Mouse (Mus musculus) embryonic facial prominence, embryonic 12.5 days (tissue): ENCODE measurements around the gene D630003M21Rik. TPM values are rescaled to one million over a fixed set of nuclear protein-coding genes. Genes with fewer than 3 reads are reported as not detected.
A peak's percentile ranks its signal among the peaks of the same experiment; 100 is the strongest.

Source experiments
- ATAC-seq: fragments of 200-750 bp; cut with Nextera tagmentation; 2 replicates; pipeline ENCODE4 v1.8.0; 2017; ENCODE audit not compliant: insufficient number of reproducible peaks, insufficient read depth, low FRiP score, low TSS enrichment
- H3K27ac ChIP-seq: fragments of 300-500 bp; sonication (generic); 2 replicates; pipeline ENCODE4 v1.5.1; 2016; ENCODE audit warnings: mild to moderate bottlenecking
- H3K27me3 ChIP-seq: fragments of 300-500 bp; sonication (generic); 2 replicates; pipeline ENCODE4 v1.6.1; 2016; ENCODE audit warnings: mild to moderate bottlenecking, moderate library complexity
- H3K36me3 ChIP-seq: fragments of 300-500 bp; sonication (generic); 2 replicates; pipeline ENCODE4 v1.6.1; 2016; ENCODE audit warnings: mild to moderate bottlenecking
- H3K4me1 ChIP-seq: fragments of 300-500 bp; sonication (generic); 2 replicates; pipeline ENCODE4 v1.6.1; 2016
- H3K4me2 ChIP-seq: fragments of 300-500 bp; sonication (generic); replicated peaks from 2 replicates; pipeline ENCODE4 v1.6.1; 2016; ENCODE audit warnings: mild to moderate bottlenecking, moderate library complexity
- H3K4me3 ChIP-seq: fragments of 300-500 bp; sonication (generic); 2 replicates; pipeline ENCODE4 v1.5.1; 2016; ENCODE audit warnings: mild to moderate bottlenecking
- H3K9ac ChIP-seq: fragments of 300-500 bp; sonication (generic); 2 replicates; pipeline ENCODE4 v1.6.1; 2016; ENCODE audit warnings: mild to moderate bottlenecking, moderate library complexity
- H3K9me3 ChIP-seq: fragments of 300-500 bp; sonication (generic); 2 replicates; pipeline ENCODE4 v1.6.1; 2016; ENCODE audit warnings: mild to moderate bottlenecking, moderate library complexity
- WGBS: fragments of 180-500 bp; shearing (Covaris S2); methylation state at CpG from one replicate; pipeline ENCODE4 v1.1.7; 2016; 5-methylcytosine and 5-hydroxymethylcytosine counted together
- polyA plus RNA-seq: library from polyadenylated mRNA; unstranded; fragments of >200 nt; fragmentation: Nextera tagmentation; extraction: Ambion mirVana; gene quantifications from 2 replicates; pipeline ENCODE4 v1.2.1, GENCODE M21; 2016

D630003M21Rik gene
- polyA plus RNA-seq, 1 experiment from 2014 or later: 5.9 TPM

DNA sequence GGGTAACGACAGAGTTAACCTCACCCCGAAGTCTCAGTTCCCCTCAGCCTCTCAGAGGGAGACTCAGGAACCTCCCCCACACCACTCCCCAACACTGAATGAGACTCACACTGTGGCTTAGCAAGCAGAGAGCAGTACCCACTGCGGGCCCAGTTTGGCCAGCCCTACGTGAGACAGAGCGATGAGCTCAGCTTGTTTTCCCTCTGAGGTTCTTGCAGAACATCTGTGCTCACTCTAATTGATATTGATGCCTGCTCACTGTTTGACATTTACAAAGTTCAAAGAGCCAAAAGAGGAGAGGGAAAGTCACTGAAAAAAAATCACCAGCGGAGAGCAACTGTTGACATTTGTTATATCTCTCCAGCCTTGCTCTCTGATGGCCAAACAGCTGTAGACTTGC is 67.3 kb downstream of the D630003M21Rik start:
- ATAC-seq: no peak
- Histone ChIP-seq H3K4me2 (no peak overlapping the region), H3K9me3 (no peaks in the 10 kb centered on the region), H3K27ac (no peak overlapping the region), H3K4me3 (no peak overlapping the region), H3K9ac (no peak overlapping the region), H3K36me3 (no peaks in the 10 kb centered on the region), H3K27me3 (no peaks in the 10 kb centered on the region), H3K4me1 (no peaks in the 10 kb centered on the region; the same call in 1 of the 2 replicates)
- WGBS: 86% methylated on average over 6 of the region's 6 CpGs

GRCm38 (mm10) chr2:158159376-158160235 is 69.4 kb downstream of the D630003M21Rik start:
- H3K36me3 ChIP-seq: no peaks in the 10 kb centered on the region
- no peak for ATAC-seq
- no peak overlapping the region for H3K4me2 ChIP-seq
- no peak overlapping the region for H3K4me3 ChIP-seq
- no peaks in the 10 kb centered on the region for H3K27me3 ChIP-seq
- H3K9me3 ChIP-seq: no peaks in the 10 kb centered on the region
- WGBS: 58% methylated on average over 7 of the region's 7 CpGs
- H3K27ac ChIP-seq: no peak overlapping the region
- no peaks in the 10 kb centered on the region; the same call in 1 of the 2 replicates for H3K4me1 ChIP-seq
- no peak overlapping the region for H3K9ac ChIP-seq

DNA sequence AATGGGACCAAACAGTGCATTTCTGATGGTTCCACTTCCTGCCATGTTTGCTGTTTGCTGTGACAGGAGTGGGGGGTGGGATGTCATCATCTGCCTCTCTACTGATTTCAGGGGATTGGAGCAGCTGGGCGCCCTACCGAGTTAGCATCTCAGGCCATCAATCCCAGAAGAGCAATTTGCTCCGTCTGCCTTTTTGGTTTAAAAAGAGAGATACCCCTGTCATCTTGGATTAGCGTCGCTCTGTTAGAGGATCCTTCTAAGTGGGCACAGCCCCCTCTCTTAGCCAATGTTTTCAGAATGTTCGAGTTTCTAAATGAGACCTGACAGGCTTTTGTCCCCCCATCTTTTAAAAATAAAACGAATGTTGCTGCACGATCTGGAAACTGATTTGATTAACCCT is 71.4 kb downstream of the D630003M21Rik start:
- Histone ChIP-seq H3K9ac (no peak overlapping the region), H3K27me3 (no peaks in the 10 kb centered on the region), H3K27ac (no peak overlapping the region), H3K4me2 (no peak overlapping the region), H3K9me3 (no peaks in the 10 kb centered on the region), H3K4me3 (no peak overlapping the region), H3K36me3 (no peaks in the 10 kb centered on the region), H3K4me1 (peaks cover 8% of the 10 kb centered on the region)
- 61% methylated on average over 8 of the region's 8 CpGs for WGBS
- no peak for ATAC-seq

DNA sequence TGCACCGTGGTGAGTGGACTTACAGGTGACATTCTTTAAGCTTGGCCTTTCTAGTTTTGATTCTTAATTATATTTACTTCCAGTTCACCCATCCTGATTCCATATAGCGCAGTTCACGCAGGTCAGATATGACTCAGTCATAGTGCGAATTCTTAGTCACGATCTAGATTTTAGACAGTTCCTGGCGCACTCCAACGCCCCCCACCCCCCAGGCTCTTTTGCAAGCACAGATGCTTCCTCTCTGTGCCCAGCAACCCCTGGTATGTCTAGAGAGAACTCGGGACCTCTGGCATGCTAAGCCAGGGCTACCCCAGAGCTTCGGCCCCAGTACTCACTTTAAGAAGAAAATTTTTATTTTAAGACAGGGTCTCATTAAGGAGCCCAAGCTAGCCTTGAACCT is 72.5 kb downstream of the D630003M21Rik start:
- Histone ChIP-seq H3K36me3 (no peaks in the 10 kb centered on the region), H3K27me3 (no peaks in the 10 kb centered on the region), H3K9me3 (no peaks in the 10 kb centered on the region), H3K4me3 (no peak overlapping the region), H3K9ac (no peak overlapping the region), H3K4me2 (no peak overlapping the region), H3K27ac (no peak overlapping the region), H3K4me1 (peaks cover 13% of the 10 kb centered on the region)
- ATAC-seq: no peak
- WGBS: 82% methylated on average over 9 of the region's 9 CpGs

GRCm38 (mm10) chr2:158155615-158156014 is 73.4 kb downstream of the D630003M21Rik start:
- Histone ChIP-seq H3K27me3 (no peaks in the 10 kb centered on the region), H3K27ac (no peak overlapping the region), H3K9me3 (0 out of 2 replicates have a peak, but pooled peaks cover 5% of the 10 kb centered on the region), H3K4me1 (peaks cover 13% of the 10 kb centered on the region), H3K36me3 (no peaks in the 10 kb centered on the region), H3K4me2 (no peak overlapping the region), H3K4me3 (no peak overlapping the region), H3K9ac (no peak overlapping the region)
- 80% methylated on average over 2 of the region's 2 CpGs for WGBS
- no peak for ATAC-seq

DNA sequence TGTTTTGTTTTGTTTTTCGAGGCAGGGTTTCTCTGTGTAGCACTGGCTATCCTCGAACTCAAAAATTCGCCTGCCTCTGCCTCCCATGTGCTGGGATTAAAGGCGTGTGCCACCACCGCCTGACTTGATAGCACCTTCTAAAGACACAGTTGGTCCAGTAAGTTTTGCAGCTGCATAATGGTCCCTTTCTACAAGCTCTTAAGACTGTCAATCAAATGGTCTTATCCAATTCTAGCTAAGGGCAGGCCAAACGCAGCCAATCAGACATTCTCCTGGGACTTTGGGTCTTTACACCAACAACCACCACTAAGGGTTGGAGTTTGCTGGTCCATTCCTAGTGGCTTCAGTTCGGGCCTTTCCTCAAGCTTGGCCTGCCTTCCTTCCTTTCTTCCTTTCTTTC is 73.9 kb downstream of the D630003M21Rik start:
- H3K36me3 ChIP-seq: no peaks in the 10 kb centered on the region
- H3K4me3 ChIP-seq: no peak overlapping the region
- ATAC-seq: no peak
- 88% methylated on average over 7 of the region's 7 CpGs for WGBS
- no peak overlapping the region for H3K27ac ChIP-seq
- H3K9me3 ChIP-seq: 0 out of 2 replicates have a peak, but pooled peaks cover 5% of the 10 kb centered on the region
- H3K4me2 ChIP-seq: no peak overlapping the region
- peaks cover 13% of the 10 kb centered on the region for H3K4me1 ChIP-seq
- no peaks in the 10 kb centered on the region for H3K27me3 ChIP-seq
- H3K9ac ChIP-seq: no peak overlapping the region

DNA sequence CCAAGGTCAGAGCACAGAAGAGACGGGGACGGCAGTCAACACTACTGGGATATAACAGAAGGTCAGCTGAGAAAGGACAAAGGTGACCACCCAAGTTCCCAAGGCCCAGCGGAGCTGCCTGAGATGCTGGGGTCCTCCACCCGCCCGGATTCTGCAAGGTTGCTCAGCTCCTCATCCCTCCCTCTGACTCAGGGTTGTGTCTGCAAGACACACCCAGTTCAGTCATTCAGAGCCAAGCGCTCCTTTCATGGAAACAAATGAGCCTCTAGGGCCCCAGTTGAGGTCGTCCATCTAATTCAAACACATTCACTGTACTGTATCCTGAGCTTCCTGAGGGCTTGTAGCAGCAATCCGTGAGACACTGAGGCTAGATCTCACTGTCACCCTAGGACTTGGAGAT is 74.4 kb downstream of the D630003M21Rik start:
- peak overlapping the region; percentile 31; the same call in 1 of the 2 replicates for H3K27ac ChIP-seq
- no peak overlapping the region for H3K9ac ChIP-seq
- no peaks in the 10 kb centered on the region for H3K27me3 ChIP-seq
- 62% methylated on average over 8 of the region's 8 CpGs for WGBS
- peaks cover 13% of the 10 kb centered on the region for H3K4me1 ChIP-seq
- H3K4me2 ChIP-seq: no peak overlapping the region
- H3K9me3 ChIP-seq: 0 out of 2 replicates have a peak, but pooled peaks cover 5% of the 10 kb centered on the region
- no peak for ATAC-seq
- no peaks in the 10 kb centered on the region for H3K36me3 ChIP-seq
- H3K4me3 ChIP-seq: no peak overlapping the region

GRCm38 (mm10) chr2:158153728-158154343 is 75.2 kb downstream of the D630003M21Rik start:
- 1% methylated on average over 22 of the region's 22 CpGs for WGBS
- Histone ChIP-seq H3K27me3 (no peaks in the 10 kb centered on the region), H3K4me3 (peak overlapping the region; percentile 34), H3K27ac (peak overlapping the region; percentile 80), H3K36me3 (no peaks in the 10 kb centered on the region), H3K9ac (0 out of 2 replicates have a peak overlapping the region, but pooled peaks have one; percentile 36), H3K4me2 (peak overlapping the region; percentile 64), H3K4me1 (peaks cover 13% of the 10 kb centered on the region), H3K9me3 (0 out of 2 replicates have a peak, but pooled peaks cover 5% of the 10 kb centered on the region)
- peak; percentile 12; the same call in 1 of the 2 replicates for ATAC-seq

- H3K4me2 ChIP-seq: peak overlapping the region; percentile 64
These were observed 76.2 kb downstream of the D630003M21Rik start for GRCm38 (mm10) chr2:158152685-158153309.

DNA sequence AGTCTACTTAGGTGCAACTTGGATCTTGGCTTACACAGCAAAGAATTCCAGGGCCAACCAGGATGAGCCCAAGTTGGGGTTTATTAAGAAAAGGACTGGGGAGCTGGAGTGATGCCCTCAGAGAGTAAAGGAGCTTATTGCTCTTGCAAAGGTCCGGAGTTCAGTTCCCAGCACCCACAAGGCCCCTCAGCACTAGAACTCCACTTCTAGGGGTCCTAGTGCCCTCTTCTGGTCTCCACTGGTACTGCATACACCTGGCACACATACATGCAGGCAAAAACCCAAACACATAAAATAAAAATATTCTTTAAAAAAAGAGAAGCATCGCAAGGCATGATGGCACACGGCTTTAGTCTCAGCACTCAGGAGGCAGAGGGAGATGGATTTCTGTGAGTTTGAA is 77.9 kb downstream of the D630003M21Rik start:
- WGBS: 96% methylated on average over 3 of the region's 3 CpGs
- Histone ChIP-seq H3K9ac (no peak overlapping the region), H3K9me3 (0 out of 2 replicates have a peak, but pooled peaks cover 5% of the 10 kb centered on the region), H3K4me2 (no peak overlapping the region), H3K4me1 (peaks cover 13% of the 10 kb centered on the region), H3K27me3 (peaks cover 6% of the 10 kb centered on the region; the same call in 1 of the 2 replicates), H3K27ac (no peak overlapping the region), H3K36me3 (no peaks in the 10 kb centered on the region), H3K4me3 (no peak overlapping the region)
- no peak for ATAC-seq

More at GRCm38 (mm10) chr2:158152685-158153309, 76.2 kb downstream of the D630003M21Rik start:
- 28% methylated on average over 6 of the region's 6 CpGs for WGBS
- no peak for ATAC-seq
- Histone ChIP-seq H3K9ac (no peak overlapping the region), H3K36me3 (no peaks in the 10 kb centered on the region), H3K27ac (peak overlapping the region; percentile 80), H3K27me3 (no peaks in the 10 kb centered on the region), H3K4me3 (no peak overlapping the region), H3K4me1 (peaks cover 13% of the 10 kb centered on the region), H3K9me3 (0 out of 2 replicates have a peak, but pooled peaks cover 5% of the 10 kb centered on the region)

GRCm38 (mm10) chr2:158146971-158147370 is 82.1 kb downstream of the D630003M21Rik start:
- Histone ChIP-seq H3K27me3 (peaks cover 18% of the 10 kb centered on the region; the same call in 1 of the 2 replicates), H3K27ac (no peak overlapping the region), H3K36me3 (no peaks in the 10 kb centered on the region), H3K4me3 (no peak overlapping the region), H3K9ac (no peak overlapping the region), H3K4me1 (0 out of 2 replicates have a peak, but pooled peaks cover 6% of the 10 kb centered on the region), H3K4me2 (no peak overlapping the region), H3K9me3 (0 out of 2 replicates have a peak, but pooled peaks cover 5% of the 10 kb centered on the region)
- no peak for ATAC-seq
- 90% methylated on average over 8 of the region's 8 CpGs for WGBS
